In the genomic region with DNA sequence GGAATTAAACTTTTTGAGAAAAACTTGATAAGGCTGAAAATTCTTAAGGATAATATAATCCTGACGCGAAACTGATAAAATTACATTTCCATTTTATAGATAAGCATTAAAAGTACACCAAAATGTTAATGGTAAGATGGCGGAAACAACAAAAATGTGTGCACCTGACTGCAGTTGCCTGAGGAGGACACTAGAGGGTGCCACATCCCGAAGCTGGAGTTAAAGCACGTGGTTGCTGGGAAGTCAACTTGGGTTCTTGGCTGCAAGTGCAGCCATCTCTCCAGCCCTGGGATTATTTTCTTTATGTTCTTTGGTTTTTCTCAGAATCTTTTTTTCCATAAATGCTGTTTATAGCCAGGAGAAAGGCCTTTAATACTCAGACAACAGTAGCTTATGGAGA, we compare ENCODE assay signal across 11 mouse cellular contexts. TPM values are rescaled to one million over a fixed set of nuclear protein-coding genes. Genes with fewer than 3 reads are reported as not detected.
A peak's percentile ranks its signal among the peaks of the same experiment; 100 is the strongest.
DNase-seq lines count a peak whose midpoint lies in the region; TF ChIP-seq lines count a peak whose summit lies in the region.
"Had no signal": no experiment of that assay in that cellular context is flagged by ENCODE, and none has a peak within 500 bp of the region (broad histone marks: within the 10 kb centered on the region; RNA-seq: fewer than 3 reads in every experiment).

No protein-coding gene starts in this region.

- intact Hi-C loops in gastrocnemius, adult 2 months (cut with DNase I): no loop called here

- no peaks in the 10 kb centered on the region for H3K27me3 ChIP-seq in spleen, adult 2 months (ENCODE audit: control insufficient read depth, insufficient read depth, low read length)
- H3K27me3 ChIP-seq in embryonic facial prominence, embryonic 10.5 days (replicated peaks; ENCODE audit: low read depth, poor library complexity, severe bottlenecking): no peaks in the 10 kb centered on the region

- H3K4me1 ChIP-seq in spleen, adult 2 months (ENCODE audit: control insufficient read depth, insufficient read depth, insufficient read length): no peaks in the 10 kb centered on the region
- no peaks in the 10 kb centered on the region for H3K4me1 ChIP-seq in embryonic facial prominence, embryonic 10.5 days
- H3K4me1 ChIP-seq: heart, embryonic 10.5 days had no signal

- 64% methylated on average over 5 of the region's 5 CpGs for WGBS in spleen, adult 2 months
- 49% methylated on average over 5 of the region's 5 CpGs for WGBS in embryonic facial prominence, embryonic 10.5 days

- no peak for TF ChIP-seq POLR2A in spleen, adult 2 months (IDR thresholded peaks at IDR 0.05; ENCODE audit: low read depth, low read length)

- no peak for DNase-seq in gastrocnemius, adult 2 months
- no peak for DNase-seq in gastrocnemius, postnatal 25 days
- no peak for DNase-seq in spleen, adult 2 months (ENCODE audit: low read depth in 1 of 2, low spot score in 2 of 2)
- DNase-seq in spleen, postnatal 4 days (ENCODE audit: low spot score in 2 of 2): no peak
- peak; percentile 36 for DNase-seq in embryonic facial prominence, embryonic 10.5 days (ENCODE audit: low spot score)
- DNase-seq in thymus, postnatal 25 days: peak; percentile 41
- no peak for DNase-seq in cerebellum, adult 8-10 months
- no peak for DNase-seq in left cerebral cortex, adult 18-20 months (ENCODE audit: low spot score in 2 of 2)

- no peaks in the 10 kb centered on the region for H3K36me3 ChIP-seq in spleen, adult 2 months (ENCODE audit: control insufficient read depth, insufficient read depth, low read length)
- no peaks in the 10 kb centered on the region for H3K36me3 ChIP-seq in embryonic facial prominence, embryonic 10.5 days (replicated peaks)
- H3K36me3 ChIP-seq: heart, embryonic 10.5 days had no signal

- H3K9me3 ChIP-seq in embryonic facial prominence, embryonic 10.5 days: peaks cover 3% of the 10 kb centered on the region; the same call in 1 of the 2 replicates
- H3K9me3 ChIP-seq: heart, embryonic 10.5 days had no signal

- TF ChIP-seq CTCF in gastrocnemius, adult 2 months (IDR thresholded peaks at IDR 0.05): peak; percentile 45
- peak; percentile 45; the same call in 1 of the 2 replicates for TF ChIP-seq CTCF in spleen, adult 2 months (IDR thresholded peaks at IDR 0.05; ENCODE audit: extremely low read depth, insufficient read depth, insufficient read length, insufficient replicate concordance)

- no peak overlapping the region for H3K27ac ChIP-seq in gastrocnemius, adult 2 months
- no peak overlapping the region for H3K27ac ChIP-seq in spleen, adult 2 months (ENCODE audit: insufficient read depth, low read length)
- no peak overlapping the region for H3K27ac ChIP-seq in embryonic facial prominence, embryonic 10.5 days (replicated peaks)
- H3K27ac ChIP-seq: heart, embryonic 10.5 days had no signal

- no peak overlapping the region for H3K4me3 ChIP-seq in gastrocnemius, adult 2 months
- H3K4me3 ChIP-seq in spleen, adult 2 months (ENCODE audit: extremely low read depth, insufficient read depth, insufficient read length): no peak overlapping the region
- H3K4me3 ChIP-seq in embryonic facial prominence, embryonic 10.5 days: no peak overlapping the region
- H3K4me3 ChIP-seq: heart, embryonic 10.5 days had no signal

RNA-seq across cellular contexts. Expression of a gene that starts 13.6 kb away (rescaled TPM):
- not detected for total RNA-seq in gastrocnemius, adult 2 months (2021)
- total RNA-seq in gastrocnemius, postnatal 25 days (2021): not detected
- 4.6 and 6.0 TPM in 2 replicates for polyA plus RNA-seq in spleen, adult 2 months (2012; rRNA removed)
- 0.23 and 0.32 TPM in 2 replicates for polyA plus RNA-seq in embryonic facial prominence, embryonic 10.5 days (2016; fragmentation: Nextera tagmentation; extraction: Ambion mirVana)
- total RNA-seq in left cerebral cortex, adult 18-20 months (2021): 10 to 100 TPM; 23.2 to 27.9 TPM
- total RNA-seq: monocyte, adult 5-6 weeks had no signal
- polyA plus RNA-seq: heart, embryonic 10.5 days had no signal

RNA-seq across cellular contexts. Expression of a gene that starts 57.3 kb away (rescaled TPM):
- total RNA-seq in gastrocnemius, adult 2 months (2021): not detected
- not detected for total RNA-seq in gastrocnemius, postnatal 25 days (2021)
- 37.6 and 41.4 TPM in 2 replicates for polyA plus RNA-seq in spleen, adult 2 months (2012; rRNA removed)
- 0.15 TPM in 1 of 2 replicates, not detected in the other for polyA plus RNA-seq in embryonic facial prominence, embryonic 10.5 days (2016; fragmentation: Nextera tagmentation; extraction: Ambion mirVana)
- total RNA-seq in left cerebral cortex, adult 18-20 months (2021): not detected
- total RNA-seq: left cerebral cortex, postnatal 10 days; monocyte, adult 5-6 weeks had no signal

Comparison
In these comparisons a context has a peak if more than half of its experiments do, and no peak if none do; other contexts are left out.
1. DNase-seq: peak in embryonic facial prominence, embryonic 10.5 days (single experiment) and thymus, postnatal 25 days (single experiment); none in gastrocnemius, adult 2 months (single experiment), gastrocnemius, postnatal 25 days (single experiment), spleen, adult 2 months (0 of 2), spleen, postnatal 4 days (0 of 2), cerebellum, adult 8-10 months (single experiment) and left cerebral cortex, adult 18-20 months (0 of 2).
2. RNA of a gene that starts 13.6 kb away (total RNA-seq): 23.2 to 27.9 TPM in left cerebral cortex, adult 18-20 months; not detected in gastrocnemius, adult 2 months and not detected in gastrocnemius, postnatal 25 days; every median in the first group is over 10 times any median in the second.